Mouse (Mus musculus) thymus, postnatal 4 days (tissue): ENCODE measurements at regions not wholly inside any gene's neighbourhood (a gene's known extent, or its start where the extent isn't known, plus 50 kb on each side); places are given as distances from the start of the nearest gene placed in this dataset.
A peak's percentile ranks its signal among the peaks of the same experiment; 100 is the strongest.

Experiments
- DNase-seq: peaks from one replicate; pipeline ENCODE4 v3.0.0; 2021

DNA sequence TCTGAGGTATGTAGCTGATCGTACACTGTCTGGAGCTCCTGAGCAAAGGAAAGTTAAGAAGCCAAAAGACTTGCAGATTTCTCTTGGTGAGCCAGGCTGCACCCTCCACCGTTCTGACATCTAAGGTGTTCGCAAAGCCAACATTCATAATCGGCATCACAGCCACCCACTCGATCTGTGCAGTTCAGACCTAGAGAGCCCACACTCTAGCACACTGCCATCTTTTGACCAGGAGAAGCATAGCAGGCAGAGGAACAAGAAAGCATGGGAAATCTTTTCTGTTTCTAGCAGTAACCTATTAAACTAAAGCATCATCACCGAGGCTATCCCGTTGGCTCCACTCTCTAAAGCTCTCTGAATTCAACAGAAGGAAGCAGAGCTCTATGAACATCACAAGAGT lies 59.2 kb downstream of the Areg start:
- DNase-seq = peak; percentile 5

DNA sequence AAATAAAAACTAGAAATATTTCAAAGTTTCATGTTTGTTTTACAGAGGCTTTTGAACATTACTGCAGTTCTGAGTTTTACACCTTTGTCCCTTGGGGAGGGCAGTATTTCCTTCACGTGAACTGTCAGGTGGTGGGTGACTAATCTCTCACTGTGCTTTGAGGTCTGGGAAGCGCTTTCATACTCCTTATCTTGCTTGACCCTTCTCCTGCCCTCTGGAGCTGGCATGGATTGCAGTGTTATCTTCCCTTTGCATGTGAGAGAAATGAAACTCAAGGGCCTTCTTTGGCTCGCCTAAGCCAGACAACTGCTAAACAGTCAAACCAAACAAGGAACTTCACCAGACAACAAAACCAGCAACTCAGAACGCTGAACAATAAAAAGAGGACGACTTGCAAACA lies 61.0 kb downstream of the Areg start:
- DNase-seq = no peak

DNA sequence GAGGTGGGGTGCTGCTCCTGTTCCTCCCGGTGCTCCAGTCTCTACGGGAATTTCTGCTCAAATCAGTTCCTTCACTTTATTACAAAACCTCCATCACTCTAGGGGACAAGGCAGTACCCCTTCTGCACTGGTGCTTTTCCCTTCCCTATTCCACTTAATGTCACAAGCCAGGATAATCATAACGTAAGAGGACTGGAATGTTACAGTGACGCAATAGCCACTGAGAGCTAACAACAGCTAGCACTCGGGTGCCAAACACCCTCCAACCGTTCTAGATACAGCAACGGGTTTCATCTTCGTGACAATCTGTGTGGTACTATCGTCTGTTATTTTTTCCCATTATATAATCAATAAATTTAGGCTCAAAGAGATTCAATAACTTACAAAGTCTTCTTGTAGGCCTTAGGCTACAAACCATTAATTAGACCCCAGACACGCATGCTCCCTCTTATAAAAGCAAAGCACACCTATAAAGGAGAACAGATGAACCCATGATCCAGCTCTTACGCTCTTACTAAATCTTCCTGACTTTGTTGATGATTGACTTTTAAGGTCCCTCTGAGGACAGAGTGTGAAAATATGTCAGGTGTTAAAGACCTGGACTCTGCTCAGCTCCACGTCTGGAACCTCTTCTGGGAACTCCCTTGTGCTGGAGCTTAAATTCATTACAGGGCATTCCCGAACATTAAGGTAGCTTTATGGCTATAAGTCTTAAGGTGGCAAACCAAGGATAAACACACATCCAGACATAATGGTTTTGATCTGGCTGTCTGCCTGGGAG lies 65.0 kb downstream of the Areg start:
- no peak for DNase-seq

DNA sequence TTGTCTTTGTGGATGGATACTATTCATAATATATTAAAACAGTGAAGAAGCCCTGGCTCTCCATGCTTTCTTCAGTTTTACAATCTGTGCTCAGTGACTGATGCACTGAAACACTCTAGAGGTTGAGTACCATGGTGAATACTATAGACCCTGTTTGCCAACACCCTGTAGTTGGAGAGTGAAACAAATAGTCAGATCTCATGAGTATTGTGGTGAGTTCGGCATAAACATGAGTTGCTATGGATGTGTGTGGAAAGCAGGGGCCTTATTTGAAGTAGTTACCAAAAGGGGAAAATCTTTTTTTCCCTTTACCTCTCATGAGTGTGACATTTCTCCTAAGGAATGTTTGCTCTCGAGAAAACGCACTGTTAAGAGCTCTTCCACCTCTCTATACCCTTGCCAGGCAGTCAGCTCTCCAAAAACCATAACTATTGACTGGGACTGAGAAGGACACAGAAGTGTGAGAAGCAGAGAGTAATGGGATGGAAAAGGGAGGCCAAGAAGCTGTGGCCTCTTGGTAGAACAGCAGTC lies 66.0 kb downstream of the Areg start:
- no peak for DNase-seq

DNA sequence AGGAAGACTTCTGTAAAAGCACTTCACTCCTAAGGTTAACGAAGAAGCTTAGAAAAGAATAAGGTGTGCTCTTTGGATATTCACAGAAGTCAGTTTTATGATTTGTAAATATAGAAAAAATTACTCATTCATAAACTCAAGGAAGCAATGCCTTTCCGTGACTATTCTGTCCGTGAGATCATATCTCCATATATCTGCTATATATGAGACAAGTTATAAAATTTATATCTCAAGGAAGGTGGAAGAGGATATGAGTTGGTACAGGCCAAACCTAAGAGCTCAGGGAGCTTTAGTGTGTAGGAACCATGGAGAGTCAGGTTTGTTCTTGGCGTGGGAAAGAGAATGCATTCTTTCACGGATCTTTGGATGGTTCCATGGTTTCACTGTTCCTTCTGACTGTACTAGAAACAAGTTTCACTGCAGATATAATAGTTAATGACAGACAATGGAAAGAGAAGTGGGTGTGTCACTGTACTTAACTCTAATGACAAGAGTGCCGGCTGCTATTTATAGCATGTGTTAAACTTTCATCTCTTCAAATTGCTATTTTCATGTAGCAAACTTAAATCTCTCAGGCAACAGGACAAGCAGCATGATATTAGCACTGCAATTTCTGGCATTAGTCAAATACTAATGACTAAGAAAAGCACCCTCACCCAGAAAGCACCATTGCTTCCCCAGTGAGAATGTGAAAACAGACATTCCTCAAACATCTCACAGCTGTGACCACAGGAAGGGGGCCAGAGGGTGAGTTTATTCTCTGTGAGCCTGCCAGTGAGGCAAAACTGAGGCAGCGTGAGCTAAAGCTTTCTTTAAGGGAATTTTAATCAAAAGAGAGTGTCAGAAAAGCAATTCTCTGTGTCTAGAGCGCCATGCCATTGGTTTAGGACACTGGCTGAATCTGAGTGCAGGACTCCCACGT lies 67.4 kb downstream of the Areg start:
- no peak for DNase-seq

DNA sequence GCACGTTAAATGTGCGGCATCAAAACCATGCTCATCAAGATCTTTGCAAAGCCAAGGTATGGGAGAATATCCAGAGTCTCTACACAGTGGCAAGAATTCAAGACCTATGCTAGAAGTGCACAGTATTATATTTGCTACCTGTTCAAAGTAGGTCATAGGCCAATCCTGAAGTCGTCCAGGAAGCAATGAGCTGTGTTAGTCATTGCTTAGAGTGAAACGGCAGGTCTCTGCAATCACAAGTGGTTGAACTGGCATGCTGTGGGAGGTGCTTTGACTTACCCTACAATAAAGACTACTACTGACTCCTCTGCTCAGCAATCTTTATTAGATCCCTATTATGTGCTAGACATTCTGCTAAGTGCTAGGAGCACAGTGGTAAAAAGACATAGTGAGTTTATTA lies 80.8 kb downstream of the Areg start:
- DNase-seq = no peak

DNA sequence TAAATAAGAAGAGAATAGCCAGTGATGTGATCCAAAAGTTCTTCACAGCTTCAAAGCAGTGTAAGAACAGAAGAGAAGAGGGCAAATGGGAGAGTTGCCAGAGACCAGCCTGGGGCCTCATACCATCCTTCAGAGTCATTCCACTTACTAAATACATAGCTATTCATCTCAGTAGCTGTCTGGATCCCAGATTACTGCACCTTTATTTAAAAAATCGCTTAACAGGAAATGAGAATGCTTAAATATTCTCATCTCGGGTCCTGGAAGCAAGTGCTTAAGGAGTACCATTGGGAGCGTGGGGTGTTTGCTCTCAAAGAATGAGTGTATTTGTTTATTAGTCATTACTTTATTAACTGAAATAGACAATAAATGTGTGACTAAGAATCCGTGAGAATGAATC lies 102.3 kb downstream of the Areg start:
- no peak for DNase-seq

DNA sequence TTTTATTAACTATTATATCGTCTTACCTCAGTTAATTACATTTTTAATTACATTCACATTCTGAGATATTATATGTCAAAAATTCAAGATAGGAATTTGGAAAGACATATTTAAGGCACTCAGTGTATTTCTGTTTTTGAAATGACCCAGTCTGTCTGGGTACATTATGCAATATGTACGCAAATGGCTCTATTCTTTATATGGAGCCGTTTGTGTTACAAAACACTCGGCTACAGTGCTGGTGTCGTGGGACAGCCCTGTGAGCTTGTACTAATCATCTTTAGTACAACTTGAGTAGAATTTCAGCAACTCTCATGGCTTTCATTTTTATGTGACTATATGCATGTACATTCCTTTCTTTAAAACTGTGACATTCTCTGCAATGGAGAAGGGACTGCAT lies 108.0 kb downstream of the Areg start:
- no peak for DNase-seq

DNA sequence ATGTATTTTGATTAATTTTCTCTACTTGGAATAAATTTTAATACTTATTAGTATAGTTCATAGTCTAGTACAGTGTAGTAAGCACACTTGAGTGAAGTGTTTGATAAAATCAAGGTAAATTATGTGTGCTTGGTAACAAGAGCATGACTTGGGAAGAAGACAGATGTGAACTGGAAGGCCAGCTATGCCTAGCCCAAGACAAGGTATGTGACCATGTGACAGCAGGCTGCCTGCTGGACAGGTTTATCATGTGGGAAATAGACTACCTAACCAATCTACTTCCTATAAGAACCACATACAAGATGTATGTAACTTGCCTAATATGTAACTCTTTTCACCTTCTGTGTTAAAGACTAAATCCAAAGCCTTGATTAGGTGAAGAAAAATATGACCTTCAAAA lies 122.5 kb downstream of the Areg start:
- no peak for DNase-seq

DNA sequence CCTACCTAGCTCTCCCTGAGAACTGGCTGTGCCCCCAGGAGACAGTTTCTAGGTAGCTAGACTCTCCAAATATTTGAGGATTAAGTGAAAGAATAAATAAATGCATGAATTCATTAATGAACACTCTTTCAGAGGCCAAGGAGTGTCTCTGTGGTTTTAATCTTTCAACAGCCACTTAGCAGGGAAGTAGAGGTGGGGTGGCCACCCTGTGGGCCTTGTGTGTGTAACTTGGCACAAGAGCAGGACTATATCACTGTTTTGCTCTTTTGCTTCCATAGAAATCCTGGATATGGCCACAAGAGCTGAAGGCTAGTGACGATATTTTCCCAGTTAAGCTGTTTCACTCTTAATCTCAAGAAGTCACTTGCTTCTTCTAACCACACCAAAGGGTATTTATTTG lies 123.1 kb downstream of the Areg start:
- DNase-seq = no peak

DNA sequence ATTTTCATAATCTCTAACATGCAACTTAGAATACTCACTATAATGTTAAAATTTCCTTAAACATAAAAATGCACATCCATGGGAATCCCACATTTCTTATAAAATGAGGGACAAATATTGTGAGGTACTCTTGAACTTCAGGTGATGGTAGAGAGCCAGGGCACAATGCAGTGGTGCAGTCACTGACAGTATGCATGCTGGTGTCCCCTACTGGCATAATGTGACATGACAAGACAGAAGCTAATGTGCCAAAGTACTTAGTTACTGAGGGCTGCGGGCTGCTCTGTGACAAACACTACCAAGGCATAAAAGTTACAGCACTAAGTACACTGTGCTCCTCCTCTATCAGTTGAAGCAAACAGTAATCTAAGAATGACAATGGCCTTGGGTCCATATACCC lies 131.3 kb downstream of the Areg start:
- DNase-seq = peak; percentile 7

DNA sequence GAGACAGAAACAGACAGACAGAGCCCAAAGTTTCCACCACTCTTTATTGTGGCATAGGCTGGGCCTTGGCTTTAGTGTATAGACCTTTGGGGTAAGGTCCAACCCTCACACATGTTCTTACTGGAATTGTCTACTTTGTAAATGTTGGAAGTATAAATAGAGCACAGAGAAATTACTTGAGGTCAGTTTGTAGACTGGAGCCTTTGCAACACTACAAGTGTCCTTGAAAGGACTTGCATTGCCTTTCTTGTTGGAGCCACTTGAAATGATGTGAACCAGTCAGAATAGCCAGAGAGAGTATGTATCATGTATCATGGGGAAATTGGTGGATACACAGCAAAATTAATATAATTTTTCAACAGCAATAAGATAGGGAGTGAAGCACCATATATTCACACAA lies 131.4 kb downstream of the Btc start:
- DNase-seq = no peak

DNA sequence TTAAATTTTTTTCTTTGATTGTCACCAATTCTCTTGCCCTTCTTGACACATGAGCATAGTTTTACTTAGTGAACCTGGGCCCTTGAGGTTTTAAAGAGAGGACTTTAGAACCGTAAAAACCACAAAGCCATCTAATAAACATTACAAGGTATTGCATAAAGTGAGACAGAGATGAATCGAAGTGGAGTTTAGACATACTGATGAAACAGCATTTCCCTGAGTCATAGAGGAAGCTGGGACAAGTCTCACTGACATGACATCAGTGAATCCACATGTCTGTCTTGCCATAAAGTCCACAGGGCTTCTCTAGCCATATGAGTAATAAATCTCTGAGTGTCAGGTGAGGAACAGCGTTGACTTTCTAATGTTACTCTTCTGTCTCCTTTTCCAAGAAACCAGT lies 128.4 kb downstream of the Btc start:
- DNase-seq = no peak

DNA sequence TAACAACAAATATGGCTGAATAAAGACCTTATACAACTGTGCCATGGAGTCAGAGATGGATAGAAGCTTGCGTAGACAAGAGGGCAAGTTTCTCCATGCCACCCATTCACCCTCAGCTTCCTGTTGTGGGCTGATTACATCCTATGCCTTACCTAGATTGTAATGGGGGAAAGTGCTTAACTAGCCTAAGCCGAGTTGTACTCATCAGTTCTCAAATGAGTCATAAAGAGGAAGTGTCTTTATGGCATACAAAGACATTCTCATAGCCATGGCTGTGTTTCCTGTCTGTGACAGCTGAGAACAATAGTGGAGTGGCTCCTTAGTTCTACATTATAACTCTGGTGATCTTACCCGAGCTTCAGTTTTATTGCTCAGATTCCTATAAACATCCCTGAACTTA lies 124.3 kb downstream of the Btc start:
- DNase-seq = no peak

DNA sequence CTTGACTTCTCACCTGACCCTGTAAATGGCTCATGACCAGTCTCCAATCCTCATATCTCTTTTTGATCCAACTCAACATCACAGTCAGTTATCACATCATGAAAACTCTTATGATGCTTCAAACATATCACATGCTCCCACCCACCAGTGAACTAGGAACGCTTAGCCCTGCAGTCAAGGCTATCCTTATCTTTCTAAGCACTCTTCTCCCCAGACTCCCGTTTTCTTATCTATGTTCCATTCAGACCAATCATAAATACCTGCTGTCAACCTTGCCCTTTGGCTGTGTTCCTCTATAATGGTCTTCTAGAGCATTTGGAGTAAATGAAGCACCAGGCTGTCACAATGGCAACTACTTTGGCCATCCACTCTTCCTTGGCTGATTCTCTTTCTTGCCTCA lies 123.3 kb downstream of the Btc start:
- no peak for DNase-seq

DNA sequence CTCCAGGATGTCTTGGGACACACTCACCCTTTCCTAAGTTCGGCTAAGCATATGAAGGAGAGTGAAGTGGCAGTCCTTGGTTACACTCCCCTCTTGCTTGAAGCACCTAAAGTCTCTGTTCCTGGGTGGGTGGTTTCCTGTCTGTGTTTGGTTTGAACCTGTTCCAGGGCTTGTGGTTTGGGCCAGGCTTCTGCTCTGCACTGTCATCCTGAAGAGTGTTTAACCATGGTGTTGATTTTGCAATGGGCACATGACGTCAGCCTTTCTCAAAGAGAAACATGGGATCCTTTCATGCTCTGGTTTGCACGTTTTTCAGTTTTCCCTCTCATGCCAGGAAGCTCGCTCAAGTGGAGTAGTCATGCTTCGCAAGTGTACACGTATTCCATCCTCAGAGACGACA lies 119.8 kb downstream of the Btc start:
- peak; percentile 12 for DNase-seq

DNA sequence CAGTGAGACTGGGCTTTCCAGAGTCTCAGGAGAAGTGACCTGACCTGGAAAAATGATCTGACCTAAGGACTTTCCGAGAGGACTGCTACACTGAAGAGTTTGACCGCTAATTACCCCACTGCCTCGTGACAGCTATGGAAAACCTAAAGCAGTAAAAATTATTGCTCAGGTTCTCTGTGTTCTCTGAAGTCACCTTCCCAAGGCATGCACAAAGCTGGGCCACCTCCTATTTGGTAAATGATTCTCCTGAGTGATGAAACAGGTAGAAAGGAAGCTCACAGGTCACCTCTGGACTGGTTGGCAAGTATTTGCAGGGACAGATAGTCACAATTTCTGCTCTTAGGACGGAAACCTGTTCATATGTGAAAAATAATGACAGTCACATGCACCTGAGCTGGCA lies 109.7 kb downstream of the Btc start:
- no peak for DNase-seq

DNA sequence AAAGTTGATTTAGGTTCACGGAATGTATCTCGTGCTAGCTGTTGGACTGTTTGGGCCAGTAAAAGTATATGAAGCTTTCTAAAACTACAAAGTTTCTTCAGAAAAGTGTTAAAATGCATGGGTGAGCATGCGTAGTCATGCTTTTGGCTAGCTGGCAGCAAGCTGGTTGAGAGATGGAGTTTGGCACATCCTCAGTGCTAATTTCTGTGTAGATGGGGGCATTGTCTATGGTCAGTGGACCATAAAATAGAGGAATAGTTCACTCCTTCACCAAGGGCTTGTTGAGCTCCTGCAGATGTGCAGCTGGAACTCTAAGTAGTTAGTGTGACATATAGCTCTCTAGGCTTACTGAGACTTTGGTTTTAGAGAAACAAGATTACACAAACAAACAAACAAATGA lies 107.8 kb downstream of the Btc start:
- DNase-seq = no peak

DNA sequence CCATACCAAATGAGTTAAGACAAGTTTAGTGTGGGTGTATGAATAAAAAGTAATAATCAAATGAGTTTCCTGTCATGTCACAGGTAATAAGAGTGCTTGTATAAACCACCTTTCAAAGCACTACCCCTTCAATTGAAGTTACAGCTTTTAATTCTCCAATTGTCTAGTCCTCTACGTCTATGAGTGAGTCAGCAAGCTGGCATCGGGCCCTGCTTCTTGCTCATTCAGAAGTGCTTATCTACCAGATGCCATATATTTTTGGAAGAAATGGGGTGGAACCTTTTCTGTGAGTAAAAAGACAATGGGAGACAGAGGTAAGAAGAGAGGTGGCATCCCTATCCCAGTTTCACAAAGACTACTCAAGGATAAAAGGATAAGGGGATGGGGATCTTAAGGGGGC lies 105.7 kb downstream of the Btc start:
- no peak for DNase-seq

DNA sequence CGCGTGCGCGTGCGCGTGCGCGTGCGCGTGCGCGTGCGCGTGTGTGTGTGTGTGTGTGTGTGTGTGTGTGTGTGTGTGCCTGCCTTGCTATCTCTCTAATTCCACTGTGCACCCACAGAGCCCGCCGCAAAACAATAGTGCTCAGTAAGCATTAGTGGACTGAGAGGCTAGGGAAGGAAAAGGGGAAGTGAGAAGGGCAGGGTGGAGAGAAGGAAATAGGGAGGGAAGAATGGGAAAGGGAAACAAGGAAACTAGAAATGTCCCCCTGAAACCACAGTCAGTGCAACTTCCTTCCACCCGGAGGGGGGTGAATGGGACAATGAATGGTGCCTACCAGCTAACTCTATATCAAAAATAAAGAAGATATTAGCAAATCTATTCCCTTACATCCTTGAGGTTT lies 100.7 kb downstream of the Btc start:
- no peak for DNase-seq

DNA sequence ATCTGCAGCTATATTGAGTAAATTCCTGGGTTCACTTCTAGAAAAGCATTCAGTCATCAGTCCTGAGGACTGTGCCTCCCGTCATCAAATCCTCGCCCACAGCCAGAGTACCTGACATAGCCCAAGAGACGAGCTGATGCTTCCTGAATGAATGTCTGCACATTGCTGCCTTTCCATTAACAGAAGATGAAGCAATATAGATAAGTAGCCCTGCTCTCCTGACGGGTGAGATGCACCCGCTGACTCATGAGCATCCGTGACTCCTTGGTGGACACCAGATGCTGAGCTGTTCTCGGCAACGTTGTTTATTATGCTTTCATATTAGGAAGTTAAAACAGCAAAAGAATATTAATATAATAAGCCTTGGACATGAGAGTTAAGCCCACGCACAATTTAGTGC lies 99.9 kb downstream of the Btc start:
- no peak for DNase-seq

DNA sequence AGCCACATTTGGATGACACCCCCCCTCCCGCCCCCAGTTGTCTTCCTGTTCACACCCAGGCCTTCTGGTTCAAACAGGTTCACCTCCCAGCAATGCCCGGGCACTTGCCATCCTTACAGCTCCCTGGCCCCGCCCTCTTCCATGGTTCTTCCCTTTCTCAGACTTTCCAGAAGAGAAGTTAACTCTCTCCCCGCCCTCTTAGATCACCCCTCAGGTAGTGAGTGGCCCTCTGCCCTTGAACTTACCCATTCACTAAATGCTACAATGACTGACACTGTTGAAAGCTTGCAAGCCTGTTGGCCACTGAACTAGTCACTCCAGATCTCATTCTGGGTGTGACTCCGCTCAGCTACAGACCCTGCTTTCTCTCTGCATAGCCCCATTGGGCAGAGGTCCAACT lies 99.1 kb downstream of the Btc start:
- DNase-seq = no peak

DNA sequence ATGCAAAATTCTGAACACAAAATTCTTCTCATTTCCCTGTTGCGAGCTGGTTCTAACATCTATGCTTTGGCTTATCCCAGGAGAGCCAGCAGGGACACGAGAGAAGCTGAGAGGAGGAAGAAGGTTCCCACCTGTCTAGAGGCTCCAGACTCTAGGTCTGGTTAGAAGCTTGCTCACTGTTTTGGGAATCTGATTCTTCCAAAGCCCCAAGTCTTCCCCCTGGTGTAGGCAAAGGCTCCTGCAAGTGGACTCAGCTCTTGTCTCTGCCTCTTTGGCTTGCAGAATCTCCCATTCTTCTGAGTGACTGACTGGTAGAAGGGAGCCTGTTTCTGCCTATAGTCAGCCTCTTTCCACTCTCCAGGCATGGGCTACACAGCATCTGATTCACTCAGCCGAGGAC lies 95.8 kb downstream of the Btc start:
- DNase-seq = no peak
